Comparison of ENCODE assay signal across 9 mouse cellular contexts in the genomic region with DNA sequence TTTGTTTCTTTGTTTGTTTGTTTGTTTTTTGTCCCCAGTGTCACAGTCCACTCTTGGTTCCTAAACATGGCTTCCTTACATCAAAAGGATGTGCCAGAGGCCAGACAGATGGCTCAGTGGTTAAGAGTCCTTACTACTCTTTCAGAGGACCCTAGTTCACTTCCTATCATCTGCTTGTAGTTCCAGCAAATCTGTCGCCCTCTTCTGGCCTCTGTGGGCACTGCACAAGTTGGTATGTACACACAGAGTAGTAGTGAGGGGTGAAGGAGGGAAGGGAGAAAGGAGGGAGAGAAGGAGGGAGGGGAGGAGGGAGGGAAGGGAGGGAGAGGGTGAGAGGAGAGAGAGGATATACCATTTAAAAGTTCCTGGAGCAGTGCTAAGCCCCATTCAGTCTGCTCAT. TPM values are rescaled to one million over a fixed set of nuclear protein-coding genes. Genes with fewer than 3 reads are reported as not detected.
A peak's percentile ranks its signal among the peaks of the same experiment; 100 is the strongest.
DNase-seq lines count a peak whose midpoint lies in the region; ATAC-seq and TF ChIP-seq lines count a peak whose summit lies in the region.
"Had no signal": no experiment of that assay in that cellular context is flagged by ENCODE, and none has a peak within 500 bp of the region (broad histone marks: within the 10 kb centered on the region; RNA-seq: fewer than 3 reads in every experiment).

No protein-coding gene starts in this region.

- TF ChIP-seq CTCF in cerebellum, adult 2 months (IDR thresholded peaks at IDR 0.05; ENCODE audit: borderline replicate concordance, insufficient read depth, low read depth, low read length), result peak; percentile 10; the same call in 1 of the 2 replicates
- TF ChIP-seq CTCF in brain, embryonic 14.5 days (IDR thresholded peaks at IDR 0.05; ENCODE audit: borderline replicate concordance, extremely low read depth, insufficient read depth, insufficient read length), result peak; percentile 45; the same call in 1 of the 2 replicates
- TF ChIP-seq CTCF in lung, embryonic 14.5 days (IDR thresholded peaks at IDR 0.05; ENCODE audit: low read depth), result peak; percentile 73

- 4% methylated on average over 1 of the region's 1 CpGs for WGBS in cerebellum, adult 2 months
- 4% methylated on average over 1 of the region's 1 CpGs for WGBS in lung, embryonic 14.5 days

- no peak for DNase-seq in cerebellum, adult 2 months
- peak; percentile 20 to 32 for DNase-seq in left cerebral cortex, postnatal 14 days (ENCODE audit: low spot score in 2 of 2)
- no peak for DNase-seq in left cerebral cortex, adult 11 months (ENCODE audit: low spot score)
- DNase-seq in brain, embryonic 14.5 days (ENCODE audit: low read depth), result peak; percentile 29
- peak; percentile 73 for DNase-seq in lung, embryonic 14.5 days
- peak; percentile 75 for DNase-seq in thymus, postnatal 14 days
- no peak for DNase-seq in urinary bladder, adult 2 months (ENCODE audit: low spot score)

- H3K27ac ChIP-seq in cerebellum, adult 2 months (ENCODE audit: insufficient read depth, low read length), result no peak overlapping the region
- no peak overlapping the region for H3K27ac ChIP-seq in lung, embryonic 14.5 days (ENCODE audit: low read depth)
- H3K27ac ChIP-seq: heart, embryonic 15.5 days had no signal

- H3K27me3 ChIP-seq in cerebellum, adult 2 months (ENCODE audit: control insufficient read depth, insufficient read depth, low read length), result no peaks in the 10 kb centered on the region
- no peaks in the 10 kb centered on the region for H3K27me3 ChIP-seq in lung, embryonic 14.5 days (ENCODE audit: insufficient read depth, low read length)
- H3K27me3 ChIP-seq: heart, embryonic 15.5 days had no signal

- TF ChIP-seq POLR2A in cerebellum, adult 2 months (IDR thresholded peaks at IDR 0.05; ENCODE audit: borderline replicate concordance, insufficient read depth, low read length), result no peak
- TF ChIP-seq POLR2A in brain, embryonic 14.5 days (IDR thresholded peaks at IDR 0.05; ENCODE audit: borderline replicate concordance, extremely low read depth, insufficient read depth, insufficient read length, poor library complexity, severe bottlenecking), result no peak

- H3K9ac ChIP-seq in lung, embryonic 14.5 days, result no peak overlapping the region
- H3K9ac ChIP-seq: heart, embryonic 15.5 days had no signal

- no peak overlapping the region for H3K4me3 ChIP-seq in cerebellum, adult 2 months (replicated peaks; ENCODE audit: insufficient read depth, low read depth, low read length)
- H3K4me3 ChIP-seq in lung, embryonic 14.5 days (ENCODE audit: low read depth, low read length), result no peak overlapping the region
- H3K4me3 ChIP-seq: heart, embryonic 15.5 days had no signal

- no peaks in the 10 kb centered on the region for H3K4me1 ChIP-seq in cerebellum, adult 2 months (ENCODE audit: control insufficient read depth, insufficient read depth, low read length)
- H3K4me1 ChIP-seq in lung, embryonic 14.5 days (ENCODE audit: insufficient read depth), result no peaks in the 10 kb centered on the region

- H3K9me3 ChIP-seq in lung, embryonic 14.5 days (ENCODE audit: low read depth, low read length), result no peaks in the 10 kb centered on the region
- H3K9me3 ChIP-seq: heart, embryonic 15.5 days had no signal

- H3K4me2 ChIP-seq in lung, embryonic 14.5 days, result no peak overlapping the region
- H3K4me2 ChIP-seq: heart, embryonic 15.5 days had no signal

- intact Hi-C loops in left cerebral cortex, postnatal 14 days (cut with DNase I), result loop anchor here (10.0 kb wide), 1 partner anchor 216 kb away; no protein-coding TSS in a partner anchor

- ATAC-seq in cerebellum, adult (ENCODE audit: insufficient number of reproducible peaks, low FRiP score, low TSS enrichment), result no peak
- ATAC-seq in lung, embryonic 14.5 days (ENCODE audit: insufficient read depth), result no peak

- no peaks in the 10 kb centered on the region for H3K36me3 ChIP-seq in lung, embryonic 14.5 days (ENCODE audit: insufficient read depth)
- H3K36me3 ChIP-seq: heart, embryonic 15.5 days had no signal

RNA-seq across cellular contexts. Expression of gene Erg, which starts 15.8 kb away (rescaled TPM):
- 4.9 and 6.6 TPM in 2 replicates for polyA plus RNA-seq in cerebellum, adult 2 months (2012; rRNA removed)
- 1 to 10 TPM; 8.4 to 8.8 TPM for total RNA-seq in left cerebral cortex, postnatal 14 days (2021)
- 3.9 and 7.6 TPM in 2 replicates for polyA plus RNA-seq in brain, embryonic 14.5 days (2012; rRNA removed)
- 8.6 and 9.1 TPM in 2 replicates for polyA plus RNA-seq in lung, embryonic 14.5 days (2014; fragmentation: Nextera tagmentation; extraction: Ambion mirVana)
- 6.1 and 8.3 TPM in 2 replicates for polyA plus RNA-seq in urinary bladder, adult 2 months (2012; rRNA removed)

Comparison
In these comparisons a context has a peak if more than half of its experiments do, and no peak if none do; other contexts are left out.
1. DNase-seq: peak in left cerebral cortex, postnatal 14 days (2 of 2), brain, embryonic 14.5 days (single experiment), lung, embryonic 14.5 days (single experiment) and thymus, postnatal 14 days (single experiment); none in cerebellum, adult 2 months (0 of 2), left cerebral cortex, adult 11 months (single experiment) and urinary bladder, adult 2 months (single experiment).
2. CTCF ChIP-seq: peak in every context shown above with its lines; median percentile 73 in lung, embryonic 14.5 days; 45 in brain, embryonic 14.5 days; 10 in cerebellum, adult 2 months.